Mouse (Mus musculus): ENCODE data around the gene Agbl3.

Agbl3 gene

GRCm38 (mm10) chr6:34875268-34875761 is 95.1 kb downstream of the Agbl3 start:
- DNase-seq, result no peak

GRCm38 (mm10) chr6:34875966-34876834 is 96.0 kb downstream of the Agbl3 start:
- peak in 1 of 2 experiments; percentile 24 for DNase-seq

GRCm38 (mm10) chr6:34876835-34877156 is 96.6 kb downstream of the Agbl3 start:
- no peak for DNase-seq

GRCm38 (mm10) chr6:34877509-34878321 is 97.5 kb downstream of the Agbl3 start, which contains the start of gene Cyren:
TSS of gene Cyren (minus strand) at chr6:34878060.
- peak; percentile 96 to 97 for DNase-seq

GRCm38 (mm10) chr6:34879101-34879740 is 99.0 kb downstream of the Agbl3 start:
- DNase-seq, result no peak

GRCm38 (mm10) chr6:34879911-34880475 is 99.8 kb downstream of the Agbl3 start:
- DNase-seq, result peak; percentile 72 to 75

- no peak for DNase-seq
Observed at GRCm38 (mm10) chr6:34884724-34885123, 104.5 kb downstream of the Agbl3 start.

GRCm38 (mm10) chr6:34887131-34887850 is 107.1 kb downstream of the Agbl3 start:
- DNase-seq, result no peak

- no peak for DNase-seq
Observed at GRCm38 (mm10) chr6:34889185-34889584, 109.0 kb downstream of the Agbl3 start.

- no peak for DNase-seq
Observed at GRCm38 (mm10) chr6:34895569-34895968, 115.3 kb downstream of the Agbl3 start.

- DNase-seq, result no peak
Observed at GRCm38 (mm10) chr6:34896168-34896780, 116.0 kb downstream of the Agbl3 start.

- DNase-seq, result no peak
Observed at GRCm38 (mm10) chr6:34899127-34899526, 118.9 kb downstream of the Agbl3 start.

- DNase-seq, result peak; percentile 46 to 62
Observed at GRCm38 (mm10) chr6:34900990-34901389, 120.8 kb downstream of the Agbl3 start.

- no peak for DNase-seq
Observed at GRCm38 (mm10) chr6:34901911-34902444, 121.7 kb downstream of the Agbl3 start.

GRCm38 (mm10) chr6:34902578-34902977 is 122.3 kb downstream of the Agbl3 start:
- no peak for DNase-seq

- no peak for DNase-seq
Observed at GRCm38 (mm10) chr6:34903441-34903840, 123.2 kb downstream of the Agbl3 start.

- DNase-seq, result no peak
Observed at GRCm38 (mm10) chr6:34903851-34904250, 123.6 kb downstream of the Agbl3 start.

GRCm38 (mm10) chr6:34904361-34904760 is 124.1 kb downstream of the Agbl3 start:
- DNase-seq, result no peak

GRCm38 (mm10) chr6:34906125-34906524 is 125.9 kb downstream of the Agbl3 start:
- no peak for DNase-seq

GRCm38 (mm10) chr6:34906661-34907060 is 126.4 kb downstream of the Agbl3 start:
- DNase-seq, result no peak

- no peak for DNase-seq
Observed at GRCm38 (mm10) chr6:34907121-34907614, 126.9 kb downstream of the Agbl3 start.
